Mouse (Mus musculus) forebrain, embryonic 11.5 days (tissue): ENCODE measurements at regions not wholly inside any gene's neighbourhood (a gene's known extent, or its start where the extent isn't known, plus 50 kb on each side); places are given as distances from the start of the nearest gene placed in this dataset.
"Not testable (repeated sequence)": the region's sequence is repeated elsewhere in the genome, so short reads cannot be mapped to it uniquely, and the experiment has no call there.

Experiments
- ATAC-seq: fragments of 200-750 bp; cut with Nextera tagmentation; replicated peaks from 2 replicates; pipeline ENCODE4 v1.8.0; 2017; ENCODE audit warnings: moderate TSS enrichment; ENCODE audit not compliant: low FRiP score
- DNase-seq: peaks from one replicate; pipeline ENCODE4 v3.0.0-alpha.2; 2017; ENCODE audit warnings: low spot score
- H3K27ac ChIP-seq: fragments of 300-500 bp; sonication (generic); 2 replicates; pipeline ENCODE4 v1.5.1; 2014; ENCODE audit warnings: low read depth, low read length
- H3K27me3 ChIP-seq: fragments of 300-500 bp; sonication (generic); 2 replicates; pipeline ENCODE4 v1.6.1; 2014; ENCODE audit warnings: mild to moderate bottlenecking, low read length, mixed read lengths; ENCODE audit not compliant: control insufficient read depth, insufficient read depth
- H3K36me3 ChIP-seq: fragments of 300-500 bp; sonication (generic); 2 replicates; pipeline ENCODE4 v1.6.1; 2014; ENCODE audit warnings: mild to moderate bottlenecking, low read length, moderate library complexity, mixed read lengths; ENCODE audit not compliant: control insufficient read depth, insufficient read depth
- H3K4me1 ChIP-seq: fragments of 300-500 bp; sonication (generic); replicated peaks from 2 replicates; pipeline ENCODE4 v1.6.1; 2014; ENCODE audit warnings: low read length, mixed read lengths; ENCODE audit not compliant: control insufficient read depth, insufficient read depth
- H3K4me2 ChIP-seq: fragments of 300-500 bp; sonication (generic); 2 replicates; pipeline ENCODE4 v1.6.1; 2014; ENCODE audit warnings: low read depth, mild to moderate bottlenecking, low read length, moderate library complexity, mixed read lengths; ENCODE audit not compliant: severe bottlenecking
- H3K4me3 ChIP-seq: fragments of 300-500 bp; sonication (generic); 2 replicates; pipeline ENCODE4 v1.5.1; 2014; ENCODE audit warnings: low read depth, low read length
- H3K9ac ChIP-seq: fragments of 300-500 bp; sonication (generic); 2 replicates; pipeline ENCODE4 v1.6.1; 2014; ENCODE audit warnings: low read length
- H3K9me3 ChIP-seq: fragments of 300-500 bp; sonication (generic); 2 replicates; pipeline ENCODE4 v1.6.1; 2016; ENCODE audit warnings: low read length, mixed read lengths; ENCODE audit not compliant: control insufficient read depth
- WGBS: fragments of 180-500 bp; shearing (Covaris S2); extraction: QIAGEN DNeasy Blood & Tissue Kit; methylation state at CpG from one replicate; pipeline ENCODE4 v1.1.7; 2014; 5-methylcytosine and 5-hydroxymethylcytosine counted together

- H3K4me2 ChIP-seq, H3K4me1 ChIP-seq, H3K36me3 ChIP-seq, H3K9ac ChIP-seq, H3K9me3 ChIP-seq, H3K27me3 ChIP-seq, DNase-seq, ATAC-seq, H3K27ac ChIP-seq, H3K4me3 ChIP-seq: not testable (repeated sequence)
- WGBS = 95% methylated on average over 5 of the region's 5 CpGs
These were observed 334.0 kb upstream of the Ube2e3 start for GRCm38 (mm10) chr2:78533881-78534280.

GRCm38 (mm10) chr2:78530535-78530934 lies 337.4 kb upstream of the Ube2e3 start:
- Histone ChIP-seq H3K27ac (no peak overlapping the region), H3K9ac (no peak overlapping the region), H3K27me3 (no peaks in the 10 kb centered on the region), H3K9me3 (no peaks in the 10 kb centered on the region), H3K4me3 (no peak overlapping the region), H3K36me3 (no peaks in the 10 kb centered on the region), H3K4me1 (no peaks in the 10 kb centered on the region), H3K4me2 (no peak overlapping the region)
- DNase-seq (no peak), ATAC-seq (no peak)
- 82% methylated on average over 2 of the region's 2 CpGs for WGBS

- Histone ChIP-seq H3K4me2 (no peak overlapping the region), H3K9me3 (no peaks in the 10 kb centered on the region), H3K27me3 (no peaks in the 10 kb centered on the region), H3K4me3 (no peak overlapping the region), H3K9ac (no peak overlapping the region), H3K27ac (no peak overlapping the region), H3K36me3 (no peaks in the 10 kb centered on the region), H3K4me1 (no peaks in the 10 kb centered on the region)
- WGBS = 85% methylated on average over 4 of the region's 4 CpGs
- ATAC-seq = no peak
- no peak for DNase-seq
These were observed 347.5 kb upstream of the Ube2e3 start for GRCm38 (mm10) chr2:78520258-78521023.

GRCm38 (mm10) chr2:78493115-78493514 lies 374.8 kb upstream of the Ube2e3 start:
- ATAC-seq (no peak), DNase-seq (no peak)
- H3K4me1 ChIP-seq = no peaks in the 10 kb centered on the region
- no peak overlapping the region for H3K4me2 ChIP-seq
- H3K9me3 ChIP-seq = no peaks in the 10 kb centered on the region
- H3K27me3 ChIP-seq = no peaks in the 10 kb centered on the region
- H3K27ac ChIP-seq = no peak overlapping the region
- H3K9ac ChIP-seq = no peak overlapping the region
- H3K36me3 ChIP-seq = no peaks in the 10 kb centered on the region
- no peak overlapping the region for H3K4me3 ChIP-seq

- no peak for ATAC-seq
- 87% methylated on average over 4 of the region's 4 CpGs for WGBS
- no peaks in the 10 kb centered on the region for H3K9me3 ChIP-seq
- H3K9ac ChIP-seq = no peak overlapping the region
- no peak overlapping the region for H3K27ac ChIP-seq
- DNase-seq = no peak
- H3K36me3 ChIP-seq = no peaks in the 10 kb centered on the region
- no peaks in the 10 kb centered on the region for H3K27me3 ChIP-seq
- no peak overlapping the region for H3K4me3 ChIP-seq
- no peaks in the 10 kb centered on the region for H3K4me1 ChIP-seq
- H3K4me2 ChIP-seq = no peak overlapping the region
These were observed 387.9 kb upstream of the Ube2e3 start for GRCm38 (mm10) chr2:78480036-78480435.

- ATAC-seq (no peak), DNase-seq (no peak)
- Histone ChIP-seq H3K4me2 (no peak overlapping the region), H3K27ac (no peak overlapping the region), H3K4me3 (no peak overlapping the region), H3K36me3 (no peaks in the 10 kb centered on the region), H3K9me3 (no peaks in the 10 kb centered on the region; the same call in 1 of the 2 replicates), H3K9ac (no peak overlapping the region), H3K4me1 (no peaks in the 10 kb centered on the region), H3K27me3 (no peaks in the 10 kb centered on the region)
- 91% methylated on average over 4 of the region's 4 CpGs for WGBS
These were observed 408.5 kb upstream of the Ube2e3 start for GRCm38 (mm10) chr2:78459444-78459843.

- Histone ChIP-seq H3K27me3 (no peaks in the 10 kb centered on the region), H3K9me3 (no peaks in the 10 kb centered on the region; the same call in 1 of the 2 replicates), H3K4me1 (no peaks in the 10 kb centered on the region), H3K36me3 (no peaks in the 10 kb centered on the region), H3K4me2 (no peak overlapping the region), H3K9ac (no peak overlapping the region), H3K4me3 (no peak overlapping the region), H3K27ac (no peak overlapping the region)
- no peak for DNase-seq
- no peak for ATAC-seq
- 86% methylated on average over 3 of the region's 3 CpGs for WGBS
These were observed 414.5 kb upstream of the Ube2e3 start for GRCm38 (mm10) chr2:78453411-78453810.

- DNase-seq (no peak), ATAC-seq (no peak)
- Histone ChIP-seq H3K27ac (no peak overlapping the region), H3K36me3 (no peaks in the 10 kb centered on the region), H3K4me1 (no peaks in the 10 kb centered on the region), H3K4me2 (no peak overlapping the region), H3K9me3 (no peaks in the 10 kb centered on the region), H3K9ac (no peak overlapping the region), H3K4me3 (no peak overlapping the region), H3K27me3 (no peaks in the 10 kb centered on the region)
These were observed 431.1 kb upstream of the Ube2e3 start for GRCm38 (mm10) chr2:78436816-78437215.

GRCm38 (mm10) chr2:78435071-78435470 lies 432.9 kb upstream of the Ube2e3 start:
- 69% methylated on average over 2 of the region's 2 CpGs for WGBS
- no peaks in the 10 kb centered on the region for H3K36me3 ChIP-seq

More at GRCm38 (mm10) chr2:78435071-78435470, 432.9 kb upstream of the Ube2e3 start:
- H3K27me3 ChIP-seq = no peaks in the 10 kb centered on the region
- DNase-seq (no peak), ATAC-seq (no peak)
- no peak overlapping the region for H3K27ac ChIP-seq
- H3K9me3 ChIP-seq = no peaks in the 10 kb centered on the region
- no peaks in the 10 kb centered on the region for H3K4me1 ChIP-seq
- H3K9ac ChIP-seq = no peak overlapping the region
- H3K4me3 ChIP-seq = no peak overlapping the region
- H3K4me2 ChIP-seq = no peak overlapping the region
